Mouse (Mus musculus) neural tube, embryonic 12.5 days (tissue): ENCODE measurements around the gene Hs3st3b1. TPM values are rescaled to one million over a fixed set of nuclear protein-coding genes. Genes with fewer than 3 reads are reported as not detected.

Source experiments
- ATAC-seq: fragments of 200-750 bp; cut with Nextera tagmentation; 2 replicates; pipeline ENCODE4 v1.8.0; 2017; ENCODE audit warnings: low read depth, mild to moderate bottlenecking, moderate TSS enrichment, moderate library complexity; ENCODE audit not compliant: low FRiP score
- H3K27ac ChIP-seq: fragments of 300-500 bp; sonication (generic); 2 replicates; pipeline ENCODE4 v1.5.1; 2016
- H3K27me3 ChIP-seq: fragments of 300-500 bp; sonication (generic); replicated peaks from 2 replicates; pipeline ENCODE4 v1.6.1; 2016; ENCODE audit warnings: mild to moderate bottlenecking
- H3K36me3 ChIP-seq: fragments of 300-500 bp; sonication (generic); 2 replicates; pipeline ENCODE4 v1.6.1; 2016; ENCODE audit warnings: mild to moderate bottlenecking
- H3K4me1 ChIP-seq: fragments of 300-500 bp; sonication (generic); 2 replicates; pipeline ENCODE4 v1.6.1; 2016
- H3K4me2 ChIP-seq: fragments of 300-500 bp; sonication (generic); replicated peaks from 2 replicates; pipeline ENCODE4 v1.6.1; 2016; ENCODE audit warnings: mild to moderate bottlenecking
- H3K4me3 ChIP-seq: fragments of 300-500 bp; sonication (generic); 2 replicates; pipeline ENCODE4 v1.5.1; 2016
- H3K9ac ChIP-seq: fragments of 300-500 bp; sonication (generic); 2 replicates; pipeline ENCODE4 v1.6.1; 2016; ENCODE audit warnings: mild to moderate bottlenecking
- H3K9me3 ChIP-seq: fragments of 300-500 bp; sonication (generic); 2 replicates; pipeline ENCODE4 v1.6.1; 2016; ENCODE audit warnings: mild to moderate bottlenecking
- WGBS: fragments of 180-500 bp; shearing (Covaris S2); methylation state at CpG from one replicate; pipeline ENCODE4 v1.1.7; 2016; 5-methylcytosine and 5-hydroxymethylcytosine counted together
- polyA plus RNA-seq: library from polyadenylated mRNA; unstranded; fragments of >200 nt; fragmentation: Nextera tagmentation; extraction: Ambion mirVana; gene quantifications from 2 replicates; pipeline ENCODE4 v1.2.1, GENCODE M21; 2016

The Hs3st3b1 gene
- polyA plus RNA-seq, 1 experiment from 2014 or later: 10.2 TPM

DNA sequence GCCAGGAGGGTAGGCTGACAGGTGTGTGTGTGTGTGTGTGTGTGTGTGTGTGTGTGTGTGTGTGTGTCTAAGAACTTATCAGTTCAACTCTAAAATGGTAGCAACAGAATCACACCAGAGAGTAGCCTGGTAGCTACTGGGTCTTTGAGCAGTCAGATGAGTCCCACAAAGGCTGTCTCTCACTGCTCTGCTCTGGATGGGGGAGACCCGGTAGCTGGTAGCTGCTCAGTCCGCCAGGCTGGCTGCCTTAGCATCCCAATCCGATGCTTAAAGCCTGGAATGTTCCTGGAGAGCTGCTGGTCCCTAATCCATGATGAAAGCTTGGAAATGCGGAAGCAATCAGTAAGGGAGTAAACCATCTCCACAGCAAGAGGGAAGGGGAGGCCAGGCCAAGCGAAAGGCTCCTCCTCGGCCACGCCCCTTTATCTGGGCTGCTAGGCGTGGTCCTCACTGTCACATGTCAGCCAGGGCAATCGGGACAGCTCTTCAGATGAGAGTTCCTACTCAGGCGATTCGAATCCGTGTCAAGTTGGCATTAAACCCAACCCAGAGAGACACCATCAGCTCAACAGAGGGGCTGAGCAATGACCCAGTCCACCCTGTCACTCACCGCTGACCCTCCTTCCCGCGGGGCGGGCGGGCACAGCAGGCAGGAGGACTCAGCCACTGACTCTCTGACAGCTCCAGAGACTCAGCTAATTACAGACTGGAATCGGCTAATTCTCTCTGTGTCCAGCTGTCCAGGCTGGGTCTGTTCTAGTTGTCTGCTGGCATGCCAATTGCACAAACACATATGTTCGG, 29.9 kb upstream of the Hs3st3b1 start:
- Histone ChIP-seq H3K4me1 (peaks cover 20% of the 10 kb centered on the region; the same call in 1 of the 2 replicates), H3K27me3 (peaks cover 5% of the 10 kb centered on the region; the same call in 1 of the 2 replicates), H3K9me3 (no peaks in the 10 kb centered on the region), H3K4me2 (peak overlapping the region; percentile 57), H3K27ac (no peak overlapping the region), H3K36me3 (no peaks in the 10 kb centered on the region), H3K4me3 (peak overlapping the region; percentile 23), H3K9ac (peak overlapping the region; percentile 22; the same call in 1 of the 2 replicates)
- peak; percentile 71 for ATAC-seq
- WGBS: 5% methylated on average over 19 of the region's 19 CpGs

DNA sequence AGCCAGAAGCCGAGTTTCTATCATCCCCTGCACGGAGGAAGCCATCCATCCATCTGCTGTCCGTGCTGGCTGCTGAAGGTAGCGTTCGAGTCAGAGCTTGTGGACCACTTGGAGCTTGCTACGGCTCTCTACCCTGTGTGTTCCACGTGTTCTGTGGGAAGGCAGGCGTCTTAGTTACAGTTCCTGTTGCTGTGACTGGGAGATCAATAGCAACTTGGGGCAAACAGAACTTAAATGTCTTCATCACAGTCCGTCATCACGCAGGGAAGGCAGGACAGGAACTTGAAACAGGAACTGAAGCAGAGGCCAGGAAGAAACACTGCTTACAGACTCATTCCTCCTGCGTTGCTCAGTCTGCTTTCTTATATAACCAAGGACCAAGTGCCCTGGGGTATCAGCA, 26.3 kb upstream of the Hs3st3b1 start:
- H3K4me1 ChIP-seq: peaks cover 16% of the 10 kb centered on the region; the same call in 1 of the 2 replicates
- no peak overlapping the region for H3K9ac ChIP-seq
- no peak overlapping the region for H3K27ac ChIP-seq
- H3K4me3 ChIP-seq: no peak overlapping the region
- no peak for ATAC-seq
- no peak overlapping the region for H3K4me2 ChIP-seq
- no peaks in the 10 kb centered on the region for H3K9me3 ChIP-seq
- 90% methylated on average over 11 of the region's 11 CpGs for WGBS
- H3K27me3 ChIP-seq: no peaks in the 10 kb centered on the region; the same call in 1 of the 2 replicates
- H3K36me3 ChIP-seq: no peaks in the 10 kb centered on the region

DNA sequence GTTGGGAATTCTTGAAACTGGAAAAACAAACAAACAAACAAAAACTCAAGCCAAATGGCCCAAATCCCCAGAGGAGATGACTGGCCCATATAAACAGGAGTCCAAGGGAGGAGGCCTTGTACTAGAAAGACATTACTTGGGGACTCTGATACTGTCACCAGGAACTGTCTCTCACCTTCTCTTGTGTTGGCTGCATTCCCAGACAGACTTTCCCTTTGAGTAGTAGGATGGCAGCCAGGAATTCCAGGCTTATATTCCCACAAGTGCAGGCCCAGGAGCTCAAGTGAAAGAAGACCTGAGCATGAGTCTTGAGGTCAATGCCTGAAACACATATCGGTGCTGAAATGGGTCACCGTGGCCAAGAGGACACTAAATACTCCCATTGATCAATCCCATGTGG, 24.9 kb upstream of the Hs3st3b1 start:
- ATAC-seq: no peak
- WGBS: 92% methylated on average over 2 of the region's 2 CpGs

DNA sequence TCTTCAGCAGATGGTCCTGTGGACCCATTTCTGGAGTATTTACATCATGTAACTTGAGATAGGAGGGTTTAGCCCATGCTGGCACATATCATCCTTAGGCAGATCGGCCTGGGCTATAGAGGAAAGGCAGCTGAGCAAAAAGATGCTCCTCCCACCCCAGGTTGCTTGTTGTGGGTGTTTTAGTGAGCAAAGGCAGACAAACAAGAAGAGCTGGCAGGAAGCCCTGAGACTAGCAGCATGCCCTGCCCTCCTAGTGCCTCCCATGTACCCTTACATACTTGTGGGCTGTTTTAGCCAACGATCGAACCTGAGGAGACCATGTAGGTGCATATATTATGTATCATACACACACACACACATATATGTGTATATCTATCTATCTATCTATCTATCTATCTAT, 21.9 kb upstream of the Hs3st3b1 start:
- H3K9me3 ChIP-seq: no peaks in the 10 kb centered on the region
- 91% methylated on average over 3 of the region's 3 CpGs for WGBS
- ATAC-seq: no peak
- no peak overlapping the region for H3K27ac ChIP-seq
- no peaks in the 10 kb centered on the region for H3K4me1 ChIP-seq
- no peaks in the 10 kb centered on the region for H3K36me3 ChIP-seq
- H3K27me3 ChIP-seq: no peaks in the 10 kb centered on the region
- no peak overlapping the region for H3K4me2 ChIP-seq
- H3K9ac ChIP-seq: no peak overlapping the region
- H3K4me3 ChIP-seq: no peak overlapping the region

More for the DNA sequence above, 24.9 kb upstream of the Hs3st3b1 start:
- H3K27me3 ChIP-seq: no peaks in the 10 kb centered on the region
- no peaks in the 10 kb centered on the region for H3K36me3 ChIP-seq
- H3K9ac ChIP-seq: no peak overlapping the region
- no peak overlapping the region for H3K27ac ChIP-seq
- peaks cover 4% of the 10 kb centered on the region; the same call in 1 of the 2 replicates for H3K4me1 ChIP-seq
- H3K4me3 ChIP-seq: no peak overlapping the region
- H3K9me3 ChIP-seq: no peaks in the 10 kb centered on the region
- no peak overlapping the region for H3K4me2 ChIP-seq

DNA sequence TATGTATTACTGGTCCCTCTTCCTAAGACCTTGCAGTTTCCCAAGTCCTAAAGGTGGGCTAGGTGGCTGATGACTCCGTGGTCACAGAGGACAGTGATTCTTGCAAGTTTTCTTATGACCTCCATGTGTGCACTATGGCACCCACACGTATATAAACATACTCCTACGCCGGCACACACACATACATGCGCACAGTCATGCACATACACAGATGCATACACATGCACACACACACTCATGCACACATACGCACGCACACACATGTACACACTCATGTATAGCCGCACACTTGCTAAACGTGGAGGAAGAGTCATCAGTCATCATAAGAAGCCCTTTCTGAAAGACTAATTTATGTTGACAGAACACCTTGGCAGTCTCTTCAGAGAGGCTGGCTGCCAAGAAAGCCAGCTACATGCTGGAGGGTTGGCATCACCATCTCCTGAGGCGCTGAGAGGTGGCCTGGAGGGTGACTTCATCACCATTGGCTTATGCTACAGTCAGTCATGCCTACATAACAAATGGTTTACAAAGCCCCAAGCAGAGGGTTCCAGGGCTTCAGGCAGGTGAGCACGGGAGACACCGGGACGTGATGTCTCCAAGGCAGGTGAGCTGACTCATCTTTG, 21.3 kb upstream of the Hs3st3b1 start:
- Histone ChIP-seq H3K4me1 (no peaks in the 10 kb centered on the region), H3K4me3 (no peak overlapping the region), H3K9me3 (no peaks in the 10 kb centered on the region), H3K27me3 (0 out of 2 replicates have a peak, but pooled peaks cover 4% of the 10 kb centered on the region), H3K27ac (no peak overlapping the region), H3K9ac (no peak overlapping the region), H3K36me3 (no peaks in the 10 kb centered on the region), H3K4me2 (no peak overlapping the region)
- ATAC-seq: no peak
- WGBS: 93% methylated on average over 13 of the region's 13 CpGs

DNA sequence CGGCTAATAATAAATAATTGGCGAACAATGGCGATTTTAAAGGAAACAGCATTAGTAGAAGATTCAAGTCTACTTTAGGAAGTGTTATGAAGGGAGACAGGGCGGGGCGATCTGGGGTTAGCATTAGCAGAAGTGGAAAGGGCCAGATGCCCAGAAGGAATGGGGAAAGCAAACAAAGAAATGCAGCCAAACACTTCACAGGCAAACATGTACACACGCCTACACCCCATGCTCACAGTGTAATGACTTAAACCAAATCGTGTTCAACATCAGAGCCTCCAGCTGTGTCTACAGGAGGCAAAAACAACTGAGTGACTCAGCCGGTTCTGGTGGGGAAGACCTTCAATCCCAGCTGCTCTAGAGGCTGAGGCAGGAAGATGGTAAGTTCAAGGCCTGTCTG, 20.1 kb upstream of the Hs3st3b1 start:
- H3K9ac ChIP-seq: no peak overlapping the region
- no peaks in the 10 kb centered on the region for H3K4me1 ChIP-seq
- 86% methylated on average over 8 of the region's 8 CpGs for WGBS
- H3K36me3 ChIP-seq: no peaks in the 10 kb centered on the region
- no peak overlapping the region for H3K27ac ChIP-seq
- H3K4me2 ChIP-seq: no peak overlapping the region
- no peak for ATAC-seq
- no peak overlapping the region for H3K4me3 ChIP-seq
- H3K9me3 ChIP-seq: no peaks in the 10 kb centered on the region
- H3K27me3 ChIP-seq: 0 out of 2 replicates have a peak, but pooled peaks cover 4% of the 10 kb centered on the region

DNA sequence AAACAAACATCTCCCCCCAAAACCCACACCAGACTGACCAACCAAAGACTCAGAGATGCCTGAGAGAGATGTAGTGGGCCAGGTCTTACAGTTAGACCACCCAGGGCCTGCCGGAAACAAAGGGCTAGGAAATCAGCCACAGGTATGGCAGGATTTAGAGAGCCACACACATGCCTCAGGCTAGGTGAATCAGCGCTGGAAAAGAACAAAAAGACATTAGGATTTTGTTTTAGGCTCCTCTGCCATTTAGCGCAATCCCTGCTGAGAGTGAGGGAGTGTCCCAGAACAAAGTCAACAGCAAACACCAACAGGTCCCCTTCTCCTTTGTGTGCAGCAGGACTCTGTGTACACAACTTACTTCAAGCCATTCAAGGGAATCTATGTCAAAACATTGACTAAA, 14.6 kb upstream of the Hs3st3b1 start:
- no peak overlapping the region for H3K4me2 ChIP-seq
- ATAC-seq: no peak
- H3K9me3 ChIP-seq: no peaks in the 10 kb centered on the region
- H3K9ac ChIP-seq: no peak overlapping the region
- H3K36me3 ChIP-seq: no peaks in the 10 kb centered on the region
- H3K4me3 ChIP-seq: no peak overlapping the region
- 38% methylated on average over 3 of the region's 3 CpGs for WGBS
- no peak overlapping the region for H3K27ac ChIP-seq
- H3K4me1 ChIP-seq: no peaks in the 10 kb centered on the region
- H3K27me3 ChIP-seq: 0 out of 2 replicates have a peak, but pooled peaks cover 9% of the 10 kb centered on the region

DNA sequence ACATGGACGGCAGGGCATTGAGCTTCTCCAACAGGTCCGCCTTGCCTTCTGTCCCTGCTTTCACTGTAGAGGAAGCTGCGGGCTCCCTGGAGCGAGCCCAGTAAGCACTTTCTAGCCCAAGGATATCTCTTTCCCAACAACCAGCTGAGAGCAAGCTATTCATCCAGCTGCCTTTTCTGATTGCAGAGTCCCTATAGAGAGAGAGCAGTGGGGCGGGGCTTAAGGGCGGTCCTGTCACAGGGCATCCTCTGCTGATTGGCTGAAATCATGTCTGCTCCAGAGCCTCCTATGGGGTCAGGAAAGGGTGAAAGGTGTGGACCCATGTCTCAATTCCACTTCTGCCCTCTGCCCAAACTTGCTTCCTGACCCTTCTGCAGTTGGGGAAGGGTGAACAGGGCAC, 4.8 kb upstream of the Hs3st3b1 start:
- 79% methylated on average over 6 of the region's 6 CpGs for WGBS
- no peak for ATAC-seq
- H3K4me1 ChIP-seq: peaks cover 22% of the 10 kb centered on the region
- H3K9ac ChIP-seq: no peak overlapping the region
- no peaks in the 10 kb centered on the region for H3K36me3 ChIP-seq
- H3K9me3 ChIP-seq: no peaks in the 10 kb centered on the region
- no peak overlapping the region for H3K4me2 ChIP-seq
- H3K27me3 ChIP-seq: peaks cover 33% of the 10 kb centered on the region
- no peak overlapping the region for H3K27ac ChIP-seq
- H3K4me3 ChIP-seq: no peak overlapping the region

DNA sequence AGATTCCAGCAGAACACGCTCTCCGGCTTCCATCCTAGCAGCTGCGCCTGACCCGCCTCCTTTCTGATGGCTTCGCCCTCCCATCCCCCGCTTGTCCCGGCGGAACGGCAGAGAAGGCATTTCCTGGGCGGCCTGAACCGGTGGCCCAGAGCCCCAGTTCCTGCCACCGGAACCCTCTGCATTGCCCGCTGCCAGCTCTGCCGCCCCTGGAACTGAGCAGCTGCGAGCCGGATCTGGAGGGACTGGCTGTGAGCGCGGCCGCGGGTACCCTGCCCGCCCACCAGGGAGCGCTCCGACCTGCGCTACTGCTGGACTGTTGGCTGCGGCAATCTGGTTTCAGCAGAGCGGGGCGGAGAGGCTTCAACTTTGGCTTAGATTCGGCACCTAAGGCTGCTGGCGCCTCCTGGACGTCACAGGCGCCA, 3.1 kb upstream of the Hs3st3b1 start:
- WGBS: under 1% methylated on average over 31 of the region's 31 CpGs
- no peaks in the 10 kb centered on the region for H3K9me3 ChIP-seq
- peaks cover 39% of the 10 kb centered on the region for H3K27me3 ChIP-seq
- peak overlapping the region; percentile 24 for H3K4me3 ChIP-seq
- H3K36me3 ChIP-seq: no peaks in the 10 kb centered on the region
- peak overlapping the region; percentile 58 for H3K4me2 ChIP-seq
- no peak overlapping the region for H3K27ac ChIP-seq
- no peak for ATAC-seq
- H3K9ac ChIP-seq: no peak overlapping the region
- peaks cover 31% of the 10 kb centered on the region for H3K4me1 ChIP-seq

DNA sequence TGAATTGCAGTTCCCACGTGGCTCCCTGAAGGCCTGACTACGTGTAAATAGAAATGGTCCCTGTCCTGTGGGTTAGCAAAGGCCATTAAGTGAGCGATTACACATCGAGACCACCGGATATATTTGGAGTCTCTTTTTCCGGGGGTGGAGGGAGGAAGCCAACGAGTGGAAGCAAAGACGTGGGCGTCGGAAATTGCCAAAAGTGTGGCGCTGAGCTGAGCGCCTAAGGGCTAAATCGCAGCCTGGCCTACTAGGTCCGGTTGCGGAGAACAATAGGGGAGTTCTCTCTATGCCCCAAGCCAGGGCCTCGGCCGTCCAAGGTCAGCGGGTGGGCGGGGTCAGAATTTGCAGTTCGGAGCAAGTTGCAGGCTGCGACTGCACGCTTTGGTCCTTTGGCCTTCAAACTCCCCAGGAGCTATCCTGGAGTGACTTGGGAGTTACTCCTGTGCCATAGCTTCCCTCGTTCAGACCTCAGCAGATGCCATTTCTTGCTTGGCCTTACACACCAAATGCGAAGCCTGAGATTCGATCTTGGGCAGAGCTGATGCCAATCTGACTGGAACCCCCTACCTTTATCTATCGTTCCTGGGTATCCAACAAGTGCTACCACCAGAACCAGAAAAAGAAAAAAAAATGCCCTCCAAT, 2.3 kb upstream of the Hs3st3b1 start:
- Histone ChIP-seq H3K27ac (no peak overlapping the region), H3K9ac (no peak overlapping the region), H3K4me3 (no peak overlapping the region), H3K4me1 (peaks cover 31% of the 10 kb centered on the region), H3K36me3 (no peaks in the 10 kb centered on the region), H3K4me2 (peak overlapping the region; percentile 58), H3K9me3 (no peaks in the 10 kb centered on the region), H3K27me3 (peaks cover 39% of the 10 kb centered on the region)
- WGBS: 5% methylated on average over 26 of the region's 26 CpGs
- ATAC-seq: no peak

DNA sequence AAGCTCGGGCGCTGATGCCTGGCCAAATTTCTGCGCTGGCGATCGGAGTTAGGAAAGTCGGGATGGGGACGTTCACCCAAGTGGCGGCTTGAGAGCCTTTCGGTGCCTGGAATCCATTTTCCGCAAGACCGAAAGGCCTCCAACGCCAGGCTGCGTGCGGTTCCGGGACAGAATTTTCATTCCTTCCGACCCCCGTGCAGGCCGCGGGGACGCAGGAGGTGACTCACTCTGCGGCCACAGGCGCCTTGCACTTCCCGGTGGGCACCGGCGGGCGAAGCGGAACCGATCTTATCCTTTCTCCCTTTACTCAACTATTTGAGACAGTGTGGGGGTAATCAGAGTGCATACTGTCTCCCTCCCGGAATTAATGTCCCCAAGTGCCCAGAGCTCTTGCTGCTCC, 1.3 kb upstream of the Hs3st3b1 start:
- Histone ChIP-seq H3K4me3 (peak overlapping the region; percentile 21), H3K9me3 (no peaks in the 10 kb centered on the region), H3K9ac (no peak overlapping the region), H3K27me3 (peaks cover 39% of the 10 kb centered on the region), H3K4me1 (peaks cover 40% of the 10 kb centered on the region), H3K36me3 (no peaks in the 10 kb centered on the region), H3K4me2 (peak overlapping the region; percentile 94), H3K27ac (no peak overlapping the region)
- ATAC-seq: no peak
- WGBS: under 1% methylated on average over 29 of the region's 29 CpGs
